Mouse (Mus musculus) layer of hippocampus, adult 11-12 months (tissue): Measurements from ENCODE around the gene Rnf169.
"Not testable (repeated sequence)": the region's sequence is repeated elsewhere in the genome, so short reads cannot be mapped to it uniquely, and the experiment has no call there.

Experiments
- DNase-seq: peaks from one replicate; pipeline ENCODE4 v3.0.0; 2022; ENCODE audit warnings: low spot score

Gene Rnf169

GRCm38 (mm10) chr7:99979546-99980131 lies 609 bp downstream of the Rnf169 start:
- DNase-seq, result no peak

- no peak for DNase-seq
Observed at GRCm38 (mm10) chr7:99979081-99979480, 1.2 kb downstream of the Rnf169 start.

GRCm38 (mm10) chr7:99978041-99978440 lies 2.2 kb downstream of the Rnf169 start:
- no peak for DNase-seq

- DNase-seq, result no peak
Observed at GRCm38 (mm10) chr7:99975819-99976575, 4.3 kb downstream of the Rnf169 start.

- no peak for DNase-seq
Observed at GRCm38 (mm10) chr7:99974208-99974970, 5.9 kb downstream of the Rnf169 start.

- DNase-seq, result not testable (repeated sequence)
Observed at GRCm38 (mm10) chr7:99972912-99973311, 7.3 kb downstream of the Rnf169 start.

- DNase-seq, result no peak
Observed at GRCm38 (mm10) chr7:99971926-99972325, 8.3 kb downstream of the Rnf169 start.

- DNase-seq, result no peak
Observed at GRCm38 (mm10) chr7:99969151-99969550, 11.1 kb downstream of the Rnf169 start.

GRCm38 (mm10) chr7:99966011-99966721 lies 14.1 kb downstream of the Rnf169 start:
- no peak for DNase-seq

GRCm38 (mm10) chr7:99965020-99965841 lies 15.0 kb downstream of the Rnf169 start:
- peak; percentile 44 for DNase-seq

GRCm38 (mm10) chr7:99963237-99963860 lies 16.9 kb downstream of the Rnf169 start:
- no peak for DNase-seq

GRCm38 (mm10) chr7:99962536-99963236 lies 17.6 kb downstream of the Rnf169 start:
- no peak for DNase-seq

- no peak for DNase-seq
Observed at GRCm38 (mm10) chr7:99961518-99961917, 18.7 kb downstream of the Rnf169 start.

- DNase-seq, result not testable (repeated sequence)
Observed at GRCm38 (mm10) chr7:99960571-99960970, 19.7 kb downstream of the Rnf169 start.

GRCm38 (mm10) chr7:99957226-99957965 lies 22.9 kb downstream of the Rnf169 start:
- no peak for DNase-seq

- DNase-seq, result no peak
Observed at GRCm38 (mm10) chr7:99956095-99956494, 24.2 kb downstream of the Rnf169 start.

GRCm38 (mm10) chr7:99954212-99954611 lies 26.0 kb downstream of the Rnf169 start:
- no peak for DNase-seq

GRCm38 (mm10) chr7:99953442-99954098 lies 26.7 kb downstream of the Rnf169 start:
- DNase-seq, result peak; percentile 59

GRCm38 (mm10) chr7:99947329-99947728 lies 32.9 kb downstream of the Rnf169 start:
- peak; percentile 78 for DNase-seq
